Comparison of ENCODE assay signal across 19 mouse cellular contexts in genomic region chr11:97979824-97980495, GRCm38 (mm10). TPM values are rescaled to one million over a fixed set of nuclear protein-coding genes. Genes with fewer than 3 reads are reported as not detected.
DNase-seq lines count a peak whose midpoint lies in the region; TF ChIP-seq lines count a peak whose summit lies in the region.
"Had no signal": no experiment of that assay in that cellular context is flagged by ENCODE, and none has a peak within 500 bp of the region (broad histone marks: within the 10 kb centered on the region; RNA-seq: fewer than 3 reads in every experiment).

No protein-coding gene starts in this region.

- no peak overlapping the region for H3K9ac ChIP-seq in heart, adult 2 months (ENCODE audit: low read depth, low read length)
- H3K9ac ChIP-seq: heart, embryonic 12.5 days; hindbrain, embryonic 14.5 days; liver, embryonic 15.5 days had no signal

- no peak overlapping the region for H3K4me3 ChIP-seq in heart, adult 2 months
- no peak overlapping the region for H3K4me3 ChIP-seq in thymus, adult 2 months (ENCODE audit: control insufficient read depth, insufficient read depth, low read length)
- H3K4me3 ChIP-seq in embryonic facial prominence, embryonic 10.5 days: no peak overlapping the region; the same call in 1 of the 2 replicates
- H3K4me3 ChIP-seq: erythroblast, embryonic 14.5 days; heart, embryonic 12.5 days; liver, embryonic 15.5 days had no signal

- intact Hi-C loops in heart, adult 2 months (cut with DNase I): no loop called here

- H3K9me3 ChIP-seq in embryonic facial prominence, embryonic 10.5 days: no peaks in the 10 kb centered on the region
- H3K9me3 ChIP-seq: heart, embryonic 12.5 days; liver, embryonic 15.5 days had no signal

- H3K27me3 ChIP-seq in heart, adult 2 months (ENCODE audit: control insufficient read depth, insufficient read depth, low read length): no peaks in the 10 kb centered on the region
- no peaks in the 10 kb centered on the region for H3K27me3 ChIP-seq in thymus, adult 2 months (ENCODE audit: control insufficient read depth, insufficient read depth, low read length)
- peaks cover 44% of the 10 kb centered on the region for H3K27me3 ChIP-seq in embryonic facial prominence, embryonic 10.5 days (replicated peaks; ENCODE audit: low read depth, poor library complexity, severe bottlenecking)

- no peaks in the 10 kb centered on the region for H3K36me3 ChIP-seq in heart, adult 2 months (ENCODE audit: control insufficient read depth, insufficient read depth, low read length)
- H3K36me3 ChIP-seq in thymus, adult 2 months (ENCODE audit: control insufficient read depth, insufficient read depth, low read length): 0 out of 2 replicates have a peak, but pooled peaks cover 11% of the 10 kb centered on the region
- no peaks in the 10 kb centered on the region for H3K36me3 ChIP-seq in embryonic facial prominence, embryonic 10.5 days (replicated peaks)
- H3K36me3 ChIP-seq: heart, embryonic 12.5 days; liver, embryonic 15.5 days had no signal

- no peak for TF ChIP-seq CTCF in heart, adult 2 months (IDR thresholded peaks at IDR 0.05)
- TF ChIP-seq CTCF in thymus, adult 2 months (IDR thresholded peaks at IDR 0.05; ENCODE audit: borderline replicate concordance, control insufficient read depth, extremely low read depth, insufficient read depth, low read length, poor library complexity): no peak

- WGBS in heart, adult 2 months: 59% methylated on average over 10 of the region's 10 CpGs
- 93% methylated on average over 10 of the region's 10 CpGs for WGBS in thymus, adult 2 months
- 58% methylated on average over 10 of the region's 10 CpGs for WGBS in embryonic facial prominence, embryonic 10.5 days

- no peak for TF ChIP-seq EP300 in heart, adult 2 months (IDR thresholded peaks at IDR 0.05; ENCODE audit: insufficient read depth, low read depth, low read length)

- H3K4me1 ChIP-seq in heart, adult 2 months (ENCODE audit: control insufficient read depth, insufficient read depth, low read length): peaks cover 6% of the 10 kb centered on the region
- peaks cover 78% of the 10 kb centered on the region for H3K4me1 ChIP-seq in thymus, adult 2 months (replicated peaks; ENCODE audit: control insufficient read depth, insufficient read depth, low read length)
- H3K4me1 ChIP-seq in embryonic facial prominence, embryonic 10.5 days: peaks cover 33% of the 10 kb centered on the region
- H3K4me1 ChIP-seq: heart, embryonic 12.5 days; liver, embryonic 15.5 days had no signal

- no peak for TF ChIP-seq POLR2A in heart, adult 2 months (IDR thresholded peaks at IDR 0.05; ENCODE audit: insufficient read depth, low read depth, low read length)
- no peak for TF ChIP-seq POLR2A in thymus, adult 2 months (IDR thresholded peaks at IDR 0.05; ENCODE audit: control insufficient read depth, extremely low read depth, insufficient read depth, low read length, poor library complexity)

- no peaks in the 10 kb centered on the region for H3K79me2 ChIP-seq in heart, adult 2 months (replicated peaks; ENCODE audit: control insufficient read depth, insufficient read depth, low read length)

- peak overlapping the region; percentile 61 for H3K27ac ChIP-seq in heart, adult 2 months
- H3K27ac ChIP-seq in thymus, adult 2 months (ENCODE audit: control insufficient read depth, insufficient read depth, low read length): peak overlapping the region; percentile 23; the same call in 1 of the 2 replicates
- peak overlapping the region; percentile 77 for H3K27ac ChIP-seq in embryonic facial prominence, embryonic 10.5 days (replicated peaks)
- H3K27ac ChIP-seq: hindbrain, embryonic 14.5 days; kidney, postnatal 0 days; liver, embryonic 15.5 days had no signal

- DNase-seq in heart, adult 2 months: no peak
- DNase-seq in heart, postnatal 4 days: no peak
- DNase-seq in thymus, adult 2 months: no peak
- no peak for DNase-seq in thymus, postnatal 0 days (ENCODE audit: low spot score)
- no peak for DNase-seq in embryonic facial prominence, embryonic 10.5 days (ENCODE audit: low spot score)
- no peak for DNase-seq in frontal cortex, postnatal 25 days (ENCODE audit: low spot score in 2 of 2)
- no peak for DNase-seq in spleen, adult 18-20 months
- no peak for DNase-seq in yolk sac, embryonic 10.5 days (ENCODE audit: low spot score)
- DNase-seq: cerebellum, adult 11 months; kidney, adult 18-20 months; layer of hippocampus, adult 9-11 months; liver; thymus, postnatal 36 days had no signal

RNA-seq across cellular contexts. Expression of gene Plxdc1, which starts 6.3 kb away (rescaled TPM):
- 1 to 10 TPM; 4.5 to 5.5 TPM for total RNA-seq in heart, adult 2 months (2021)
- 6.6 and 8.5 TPM in 2 replicates for polyA plus RNA-seq in heart, adult 2 months (2012; rRNA removed)
- 1 to 10 TPM; 3.4 to 4.2 TPM for total RNA-seq in heart, postnatal 4 days (2021)
- 77.5 and 94.1 TPM in 2 replicates for polyA plus RNA-seq in thymus, adult 2 months (2012; rRNA removed)
- 36.6 and 42.0 TPM in 2 replicates for polyA plus RNA-seq in thymus, postnatal 0 days (2015; fragmentation: Nextera tagmentation; extraction: Ambion mirVana)
- 0.07 and 0.13 TPM in 2 replicates for polyA plus RNA-seq in embryonic facial prominence, embryonic 10.5 days (2016; fragmentation: Nextera tagmentation; extraction: Ambion mirVana)
- polyA plus RNA-seq: midbrain, embryonic 11.5 days had no signal

RNA-seq across cellular contexts. Expression of gene Arl5c, which starts 16.0 kb away (rescaled TPM):
- total RNA-seq in heart, adult 2 months (2021): under 1 TPM; 0.66 to 0.70 TPM
- polyA plus RNA-seq in heart, adult 2 months (2012; rRNA removed): 2.4 and 2.8 TPM in 2 replicates
- total RNA-seq in heart, postnatal 4 days (2021): 1 to 10 TPM; 1.6 TPM
- polyA plus RNA-seq in thymus, adult 2 months (2012; rRNA removed): 181 and 217 TPM in 2 replicates
- polyA plus RNA-seq in thymus, postnatal 0 days (2015; fragmentation: Nextera tagmentation; extraction: Ambion mirVana): 201 and 211 TPM in 2 replicates
- polyA plus RNA-seq in embryonic facial prominence, embryonic 10.5 days (2016; fragmentation: Nextera tagmentation; extraction: Ambion mirVana): 15.6 and 19.2 TPM in 2 replicates
- polyA plus RNA-seq: erythroblast, embryonic 14.5 days had no signal

RNA-seq across cellular contexts. Expression of gene Cacnb1, which starts 42.9 kb away (rescaled TPM):
- total RNA-seq in heart, adult 2 months (2021): 1 to 10 TPM; 5.9 to 6.1 TPM
- polyA plus RNA-seq in heart, adult 2 months (2012; rRNA removed): 10.0 and 10.5 TPM in 2 replicates
- total RNA-seq in heart, postnatal 4 days (2021): 1 to 10 TPM; 7.4 to 7.5 TPM
- polyA plus RNA-seq in thymus, adult 2 months (2012; rRNA removed): 27.1 and 32.9 TPM in 2 replicates
- 3.9 and 5.0 TPM in 2 replicates for polyA plus RNA-seq in thymus, postnatal 0 days (2015; fragmentation: Nextera tagmentation; extraction: Ambion mirVana)
- polyA plus RNA-seq in embryonic facial prominence, embryonic 10.5 days (2016; fragmentation: Nextera tagmentation; extraction: Ambion mirVana): 5.3 and 5.7 TPM in 2 replicates

RNA-seq across cellular contexts. Expression of gene Rpl19, which starts 46.5 kb away (rescaled TPM):
- total RNA-seq in heart, adult 2 months (2021): 100 to 1,000 TPM; 505 to 604 TPM
- 348 and 422 TPM in 2 replicates for polyA plus RNA-seq in heart, adult 2 months (2012; rRNA removed)
- total RNA-seq in heart, postnatal 4 days (2021): 100 to 1,000 TPM; 795 to 849 TPM
- polyA plus RNA-seq in thymus, adult 2 months (2012; rRNA removed): 1,012 and 1,033 TPM in 2 replicates
- polyA plus RNA-seq in thymus, postnatal 0 days (2015; fragmentation: Nextera tagmentation; extraction: Ambion mirVana): 1,510 and 1,580 TPM in 2 replicates
- polyA plus RNA-seq in embryonic facial prominence, embryonic 10.5 days (2016; fragmentation: Nextera tagmentation; extraction: Ambion mirVana): 1,206 and 1,219 TPM in 2 replicates

Comparison
In these comparisons a context has a peak if more than half of its experiments do, and no peak if none do; other contexts are left out.
1. H3K27ac ChIP-seq: peak in every context shown above with its lines; median percentile 77 in embryonic facial prominence, embryonic 10.5 days; 61 in heart, adult 2 months; 23 in thymus, adult 2 months.